Mouse (Mus musculus) bone marrow, adult 2 months (tissue): ENCODE results near the gene Spats1.

Experiments used
- CTCF ChIP-seq: fragments of 200-500 bp; IDR thresholded peaks from 2 replicates; pipeline ENCODE4 v1.5.1; 2011; ENCODE audit warnings: low read length, control low read depth; ENCODE audit not compliant: control insufficient read depth, insufficient read depth
- POLR2A ChIP-seq: fragments of 200-500 bp; IDR thresholded peaks from 2 replicates; pipeline ENCODE4 v1.6.1; 2011; ENCODE audit warnings: low read depth, mild to moderate bottlenecking, control low read depth, low read length, borderline replicate concordance; ENCODE audit not compliant: control insufficient read depth

DNA sequence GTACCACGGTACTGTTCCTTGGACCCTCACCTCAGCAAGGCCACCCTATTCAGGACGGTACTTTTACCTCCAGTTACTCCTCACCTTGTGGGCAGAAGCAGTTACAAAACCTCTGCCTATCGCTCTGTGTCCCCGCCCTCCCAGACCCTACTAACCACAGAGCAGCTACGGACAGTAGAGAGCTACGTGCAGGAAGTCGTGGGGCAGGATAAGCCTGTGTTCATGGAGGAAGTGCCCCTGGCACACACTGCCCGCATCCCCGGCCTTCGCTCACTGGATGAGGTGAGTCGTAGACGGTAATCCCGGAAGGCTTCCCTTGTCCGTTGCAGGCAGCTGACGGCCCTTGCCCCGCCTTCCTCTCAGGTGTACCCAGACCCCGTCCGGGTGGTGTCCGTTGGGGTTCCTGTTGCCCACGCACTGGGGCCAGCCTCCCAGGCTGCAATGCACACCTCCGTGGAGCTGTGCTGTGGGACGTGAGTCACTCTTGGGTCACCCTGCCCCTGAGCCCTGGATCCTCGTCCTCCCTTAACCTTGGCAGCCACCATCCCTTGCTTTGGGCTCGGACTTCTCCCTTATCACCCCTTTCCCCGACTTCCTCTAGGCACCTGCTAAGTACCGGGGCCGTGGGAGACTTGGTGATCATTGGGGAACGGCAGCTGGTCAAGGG lies 42.5 kb upstream of the Spats1 start:
- TF ChIP-seq CTCF (no peak), POLR2A (no peak; the same call in 1 of the 2 replicates)
